In genomic region chr2:31996060-31996459, GRCm38 (mm10) we compare ENCODE assay signal across 17 mouse cellular contexts. TPM values are rescaled to one million over a fixed set of nuclear protein-coding genes. Genes with fewer than 3 reads are reported as not detected.
A peak's percentile ranks its signal among the peaks of the same experiment; 100 is the strongest.
DNase-seq lines count a peak whose midpoint lies in the region; ATAC-seq and TF ChIP-seq lines count a peak whose summit lies in the region.
"Had no signal": no experiment of that assay in that cellular context is flagged by ENCODE, and none has a peak within 500 bp of the region (broad histone marks: within the 10 kb centered on the region; RNA-seq: fewer than 3 reads in every experiment).

No protein-coding gene starts in this region.

- no peak overlapping the region for H3K4me3 ChIP-seq in lung, postnatal 0 days (ENCODE audit: low read depth, low read length)
- H3K4me3 ChIP-seq in stomach, postnatal 0 days (ENCODE audit: low read depth, low read length) = no peak overlapping the region
- H3K4me3 ChIP-seq in forebrain, embryonic 11.5 days (ENCODE audit: low read depth, low read length) = no peak overlapping the region
- H3K4me3 ChIP-seq: heart, embryonic 13.5 days; liver, embryonic 12.5 days; neural tube, embryonic 15.5 days had no signal

- TF ChIP-seq CTCF in lung, postnatal 0 days (IDR thresholded peaks at IDR 0.05) = no peak
- no peak for TF ChIP-seq CTCF in stomach, postnatal 0 days (IDR thresholded peaks at IDR 0.05; ENCODE audit: low read depth)

- no peaks in the 10 kb centered on the region for H3K4me1 ChIP-seq in lung, postnatal 0 days (ENCODE audit: insufficient read depth, low read depth, low read length)
- no peaks in the 10 kb centered on the region for H3K4me1 ChIP-seq in stomach, postnatal 0 days (replicated peaks; ENCODE audit: control insufficient read depth, insufficient read depth)
- no peaks in the 10 kb centered on the region for H3K4me1 ChIP-seq in forebrain, embryonic 11.5 days (replicated peaks; ENCODE audit: control insufficient read depth, insufficient read depth, low read length)
- H3K4me1 ChIP-seq: heart, embryonic 13.5 days; liver, embryonic 12.5 days; neural tube, embryonic 15.5 days had no signal

- H3K36me3 ChIP-seq in lung, postnatal 0 days (ENCODE audit: insufficient read depth, low read length) = peaks cover 49% of the 10 kb centered on the region
- H3K36me3 ChIP-seq in stomach, postnatal 0 days (ENCODE audit: control insufficient read depth, insufficient read depth, low read length) = peaks cover 34% of the 10 kb centered on the region
- peaks cover 32% of the 10 kb centered on the region for H3K36me3 ChIP-seq in forebrain, embryonic 11.5 days (ENCODE audit: control insufficient read depth, insufficient read depth, low read length)

- no peak for ATAC-seq in lung, postnatal 0 days
- no peak for ATAC-seq in stomach, postnatal 0 days (ENCODE audit: low FRiP score, low TSS enrichment)
- ATAC-seq in forebrain, embryonic 11.5 days (replicated peaks; ENCODE audit: low FRiP score) = no peak
- ATAC-seq: forebrain, embryonic 16.5 days; liver, embryonic 12.5 days had no signal

- DNase-seq in left cerebral cortex, adult 11 months (ENCODE audit: low spot score) = peak; percentile 64
- DNase-seq in left cerebral cortex, postnatal 4 days = no peak
- DNase-seq in layer of hippocampus, adult 9-11 months = peak; percentile 87
- DNase-seq in left cerebral cortex, postnatal 14 days (ENCODE audit: low spot score in 2 of 2) = peak; percentile 72 to 80
- peak; percentile 93 for DNase-seq in telencephalon, adult 2 months (ENCODE audit: low read depth, low spot score)
- no peak for DNase-seq in lung, postnatal 0 days (ENCODE audit: low spot score)
- DNase-seq in stomach, postnatal 0 days (ENCODE audit: low spot score) = no peak
- no peak for DNase-seq in forebrain, embryonic 11.5 days (ENCODE audit: low spot score)
- DNase-seq: adrenal gland, postnatal 14 days; cerebellum, adult 9-10 months; heart, postnatal 4 days; kidney, adult 2 months had no signal

- H3K9ac ChIP-seq in lung, postnatal 0 days (replicated peaks; ENCODE audit: low read depth) = no peak overlapping the region
- no peak overlapping the region for H3K9ac ChIP-seq in stomach, postnatal 0 days (ENCODE audit: low read length)
- H3K9ac ChIP-seq in forebrain, embryonic 11.5 days (ENCODE audit: low read length) = no peak overlapping the region; the same call in 1 of the 2 replicates
- H3K9ac ChIP-seq: heart, embryonic 13.5 days; liver, embryonic 12.5 days; neural tube, embryonic 15.5 days had no signal

- WGBS in lung, postnatal 0 days = 94% methylated on average over 13 of the region's 13 CpGs
- 93% methylated on average over 13 of the region's 13 CpGs for WGBS in stomach, postnatal 0 days
- WGBS in forebrain, embryonic 11.5 days = 99% methylated on average over 13 of the region's 13 CpGs

- H3K27me3 ChIP-seq in lung, postnatal 0 days (replicated peaks; ENCODE audit: insufficient read depth, low read length) = no peaks in the 10 kb centered on the region
- no peaks in the 10 kb centered on the region for H3K27me3 ChIP-seq in stomach, postnatal 0 days (ENCODE audit: control insufficient read depth, insufficient read depth, low read length)
- H3K27me3 ChIP-seq in forebrain, embryonic 11.5 days (ENCODE audit: control insufficient read depth, insufficient read depth, low read length) = no peaks in the 10 kb centered on the region
- H3K27me3 ChIP-seq: CH12.LX; heart, embryonic 13.5 days; liver, embryonic 12.5 days; neural tube, embryonic 15.5 days had no signal

- no peak overlapping the region for H3K27ac ChIP-seq in lung, postnatal 0 days (ENCODE audit: low read length)
- no peak overlapping the region for H3K27ac ChIP-seq in stomach, postnatal 0 days (replicated peaks)
- H3K27ac ChIP-seq in forebrain, embryonic 11.5 days (ENCODE audit: low read depth, low read length) = no peak overlapping the region
- H3K27ac ChIP-seq: heart, embryonic 13.5 days; liver, embryonic 12.5 days; neural tube, embryonic 15.5 days had no signal

- intact Hi-C loops in left cerebral cortex, postnatal 4 days (cut with DNase I) = loop anchor here (10.0 kb wide), 1 partner anchor 1981 kb away; no protein-coding TSS in a partner anchor
- intact Hi-C loops in left cerebral cortex, postnatal 14 days (cut with DNase I) = no loop called here

- H3K4me2 ChIP-seq in lung, postnatal 0 days (replicated peaks; ENCODE audit: low read depth, low read length) = no peak overlapping the region
- no peak overlapping the region for H3K4me2 ChIP-seq in stomach, postnatal 0 days (replicated peaks; ENCODE audit: low read depth)
- no peak overlapping the region for H3K4me2 ChIP-seq in forebrain, embryonic 11.5 days (ENCODE audit: low read depth, low read length, severe bottlenecking)
- H3K4me2 ChIP-seq: heart, embryonic 13.5 days; liver, embryonic 12.5 days; neural tube, embryonic 15.5 days had no signal

- H3K9me3 ChIP-seq in lung, postnatal 0 days (ENCODE audit: low read length) = no peaks in the 10 kb centered on the region
- no peaks in the 10 kb centered on the region for H3K9me3 ChIP-seq in stomach, postnatal 0 days (ENCODE audit: control insufficient read depth, low read length)
- H3K9me3 ChIP-seq in forebrain, embryonic 11.5 days (ENCODE audit: control insufficient read depth, low read length) = no peaks in the 10 kb centered on the region
- H3K9me3 ChIP-seq: heart, embryonic 13.5 days; liver, embryonic 12.5 days; neural tube, embryonic 15.5 days had no signal

- TF ChIP-seq EP300 in lung, postnatal 0 days (IDR thresholded peaks at IDR 0.05) = no peak
- no peak for TF ChIP-seq EP300 in stomach, postnatal 0 days (optimal IDR thresholded peaks at IDR 0.05)

RNA-seq across cellular contexts. Expression of gene Nup214, which starts 21.8 kb away (rescaled TPM):
- 10 to 100 TPM; 54.0 to 59.8 TPM for total RNA-seq in left cerebral cortex, postnatal 4 days (2021)
- 10 to 100 TPM; 51.3 to 53.5 TPM for total RNA-seq in left cerebral cortex, postnatal 14 days (2021)
- 57.1 and 65.6 TPM in 2 replicates for polyA plus RNA-seq in lung, postnatal 0 days (2015; fragmentation: Nextera tagmentation; extraction: Ambion mirVana)
- polyA plus RNA-seq in stomach, postnatal 0 days (2015; fragmentation: Nextera tagmentation; extraction: Ambion mirVana) = 29.4 and 33.6 TPM in 2 replicates
- 76.0 and 81.8 TPM in 2 replicates for polyA plus RNA-seq in forebrain, embryonic 11.5 days (2014; fragmentation: Nextera tagmentation; extraction: Ambion mirVana)

RNA-seq across cellular contexts. Expression of gene Aif1l, which starts 46.1 kb away (rescaled TPM):
- total RNA-seq in left cerebral cortex, postnatal 4 days (2021) = 10 to 100 TPM; 10.5 to 14.1 TPM
- total RNA-seq in left cerebral cortex, postnatal 14 days (2021) = 1 to 10 TPM; 2.4 to 7.1 TPM
- 11.7 and 12.6 TPM in 2 replicates for polyA plus RNA-seq in lung, postnatal 0 days (2015; fragmentation: Nextera tagmentation; extraction: Ambion mirVana)
- polyA plus RNA-seq in stomach, postnatal 0 days (2015; fragmentation: Nextera tagmentation; extraction: Ambion mirVana) = 47.7 and 49.5 TPM in 2 replicates
- 78.3 and 79.6 TPM in 2 replicates for polyA plus RNA-seq in forebrain, embryonic 11.5 days (2014; fragmentation: Nextera tagmentation; extraction: Ambion mirVana)

Comparison
In these comparisons a context has a peak if more than half of its experiments do, and no peak if none do; other contexts are left out.
1. DNase-seq: peak in left cerebral cortex, adult 11 months (single experiment), layer of hippocampus, adult 9-11 months (single experiment), left cerebral cortex, postnatal 14 days (2 of 2) and telencephalon, adult 2 months (single experiment); none in left cerebral cortex, postnatal 4 days (single experiment), lung, postnatal 0 days (single experiment), stomach, postnatal 0 days (single experiment) and forebrain, embryonic 11.5 days (single experiment).